Mouse (Mus musculus) spleen, adult 12 weeks (tissue): Measurements from ENCODE around the gene Fbxo46.
A peak's percentile ranks its signal among the peaks of the same experiment; 100 is the strongest.
"Not testable (repeated sequence)": the region's sequence is repeated elsewhere in the genome, so short reads cannot be mapped to it uniquely, and the experiment has no call there.

Source experiments
- DNase-seq: peaks from one replicate; pipeline ENCODE4 v3.0.0; 2022; ENCODE audit warnings: low spot score

The Fbxo46 gene

DNA sequence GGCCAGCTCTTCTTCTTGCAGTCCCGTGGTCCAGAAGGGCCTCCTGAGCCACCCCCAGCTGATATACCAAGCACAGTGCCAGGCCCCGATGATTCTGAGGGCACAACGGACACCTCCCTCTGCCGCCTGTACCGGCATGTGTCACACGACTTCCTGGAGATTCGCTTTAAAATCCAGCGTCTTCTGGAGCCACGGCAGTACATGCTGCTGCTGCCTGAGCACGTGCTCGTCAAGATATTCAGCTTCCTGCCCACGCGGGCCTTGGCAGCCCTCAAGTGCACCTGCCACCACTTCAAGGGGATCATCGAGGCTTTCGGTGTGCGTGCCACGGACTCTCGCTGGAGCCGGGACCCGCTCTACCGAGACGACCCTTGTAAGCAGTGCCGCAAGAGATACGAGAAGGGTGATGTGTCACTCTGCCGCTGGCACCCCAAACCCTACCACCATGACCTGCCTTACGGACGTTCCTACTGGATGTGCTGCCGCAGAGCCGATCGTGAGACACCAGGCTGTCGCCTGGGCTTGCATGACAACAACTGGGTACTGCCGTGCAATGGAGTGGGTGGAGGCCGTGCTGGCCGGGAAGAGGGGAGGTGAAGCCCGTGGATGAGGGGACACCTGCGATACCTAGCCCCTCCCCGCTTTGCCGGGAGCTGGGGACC lies 17.1 kb downstream of the Fbxo46 start:
- DNase-seq: no peak

DNA sequence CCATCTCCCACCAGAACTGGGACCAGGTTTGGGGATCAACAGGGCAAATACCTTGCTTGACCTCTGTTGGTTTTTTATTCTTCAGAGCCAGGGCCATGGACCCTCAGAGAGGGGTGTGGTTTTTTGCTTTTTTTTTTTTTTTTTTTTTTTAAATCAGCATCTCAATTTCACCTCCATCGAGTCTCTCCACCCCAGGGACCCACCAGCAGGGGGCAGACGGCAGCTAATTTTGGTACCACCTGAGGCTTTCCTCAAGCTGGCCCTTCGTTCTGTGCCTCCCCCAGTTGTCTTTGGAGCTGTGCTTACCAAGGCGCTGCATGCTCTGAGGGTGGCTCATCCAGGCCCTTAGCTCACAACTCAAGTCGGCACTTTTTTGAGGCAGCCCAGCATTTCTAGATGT lies 17.7 kb downstream of the Fbxo46 start:
- DNase-seq: no peak

DNA sequence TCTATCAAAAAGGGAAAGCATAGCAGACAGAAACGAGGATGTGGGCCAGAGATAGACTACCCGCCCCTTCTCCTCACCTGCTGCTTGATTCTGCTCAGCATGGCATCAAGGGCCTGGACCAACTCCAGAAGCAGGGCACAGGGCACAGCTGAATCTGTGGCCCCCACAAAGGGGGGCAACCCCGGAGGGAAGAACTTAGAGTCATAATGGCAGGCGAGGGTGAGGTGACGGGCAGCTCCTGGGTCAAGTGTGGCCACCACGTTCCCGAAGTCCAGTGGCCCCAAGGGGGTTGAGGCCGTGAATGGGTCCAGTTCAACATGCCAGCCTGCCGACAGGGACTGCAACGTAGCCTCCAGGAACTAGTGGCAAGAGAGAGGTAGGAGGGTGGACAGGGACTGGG lies 27.1 kb downstream of the Fbxo46 start:
- no peak for DNase-seq

DNA sequence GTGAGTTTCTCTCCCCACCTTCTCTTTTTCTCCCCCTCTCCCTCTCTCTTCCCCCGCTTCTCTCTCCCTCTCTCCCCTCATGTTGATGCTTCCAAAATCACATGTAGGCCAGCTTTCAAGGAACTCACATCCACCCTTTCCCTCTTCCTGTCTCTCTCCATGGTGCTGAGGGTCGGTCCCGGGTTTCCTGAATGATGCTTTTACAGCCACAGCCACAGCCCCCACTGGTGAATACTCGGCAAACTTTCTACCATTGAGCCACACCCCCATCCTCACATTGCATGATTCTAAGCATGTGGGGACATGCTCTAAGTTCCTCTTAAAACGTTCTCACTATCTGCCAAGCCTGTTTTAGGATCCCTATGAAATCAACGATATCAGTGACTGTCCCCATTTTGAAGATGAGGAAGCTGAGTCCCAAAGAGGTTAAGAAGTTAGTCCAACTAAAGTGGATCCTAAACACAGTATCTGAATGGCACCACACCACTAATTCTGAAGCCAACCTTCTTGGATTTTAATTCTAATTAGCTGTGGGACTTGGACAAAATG lies 27.9 kb downstream of the Fbxo46 start:
- DNase-seq: no peak

DNA sequence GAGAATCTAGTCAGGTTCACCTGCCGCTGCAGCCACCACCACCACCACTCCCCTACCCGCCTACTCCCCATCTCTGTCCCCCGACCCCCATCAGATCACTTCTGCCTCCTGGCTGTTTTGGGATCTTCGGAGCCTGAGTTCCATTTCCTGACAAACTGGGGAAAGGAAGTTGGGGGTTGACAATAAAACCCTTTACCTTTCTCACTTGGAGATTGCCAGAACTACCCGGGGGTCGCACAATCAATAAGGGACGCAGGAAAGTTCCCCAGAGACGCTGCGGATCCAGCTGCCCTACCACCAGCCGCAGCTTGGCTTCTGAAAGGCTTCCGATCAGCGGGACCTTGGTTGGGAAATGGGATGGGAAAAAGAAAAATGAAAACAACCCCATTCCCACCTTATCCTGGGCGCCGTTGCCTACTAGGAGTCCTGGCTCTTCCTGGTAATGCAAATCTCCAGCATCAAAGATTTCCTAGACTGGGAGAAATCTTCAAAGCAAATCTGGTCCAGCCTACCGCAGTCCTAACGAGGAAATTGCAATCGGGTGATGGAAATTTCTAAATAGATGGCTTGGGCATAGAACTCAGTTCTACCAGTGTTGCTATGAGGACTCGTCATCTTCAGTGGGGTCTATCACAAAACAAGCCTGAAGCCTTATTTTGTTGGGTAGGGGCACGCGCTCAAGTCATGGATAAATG lies 28.7 kb downstream of the Fbxo46 start:
- DNase-seq: no peak

DNA sequence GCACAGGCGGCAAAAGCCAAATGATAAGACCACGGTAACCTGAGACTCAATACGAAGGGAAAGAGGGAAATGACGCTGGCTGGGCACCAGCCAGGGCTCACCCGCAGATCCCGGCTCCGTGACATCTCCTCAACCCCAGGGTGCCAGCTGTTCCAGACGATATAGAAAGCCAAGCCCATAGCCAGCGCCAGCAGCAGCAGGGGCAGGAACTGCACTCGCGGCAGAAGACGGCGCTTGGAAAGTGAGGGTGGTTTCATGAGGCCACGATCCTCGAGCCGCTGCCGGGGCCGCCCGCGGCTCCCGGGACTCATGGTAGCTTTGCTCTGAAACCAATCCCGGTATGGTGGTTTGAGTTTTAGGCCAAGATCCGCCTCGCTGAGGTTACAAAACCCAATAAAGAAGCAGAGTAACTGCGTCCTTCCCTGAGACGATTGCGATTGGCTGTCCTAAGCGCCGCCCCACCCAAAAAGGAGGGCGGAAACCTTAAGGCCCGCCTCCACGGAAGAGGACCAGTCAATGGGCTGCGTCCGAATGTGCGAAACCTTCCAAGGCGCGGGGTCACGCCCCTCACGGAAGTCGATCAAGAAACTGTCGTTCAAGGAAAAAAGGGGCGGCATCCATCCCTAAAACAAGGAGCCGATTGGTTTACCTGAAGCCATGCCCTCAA lies 29.3 kb downstream of the Fbxo46 start, which contains the start of gene Qpctl:
Gene Qpctl, minus strand, starts transcription at position 417 of the 667 bp plus-strand sequence.
- DNase-seq: peak; percentile 97

DNA sequence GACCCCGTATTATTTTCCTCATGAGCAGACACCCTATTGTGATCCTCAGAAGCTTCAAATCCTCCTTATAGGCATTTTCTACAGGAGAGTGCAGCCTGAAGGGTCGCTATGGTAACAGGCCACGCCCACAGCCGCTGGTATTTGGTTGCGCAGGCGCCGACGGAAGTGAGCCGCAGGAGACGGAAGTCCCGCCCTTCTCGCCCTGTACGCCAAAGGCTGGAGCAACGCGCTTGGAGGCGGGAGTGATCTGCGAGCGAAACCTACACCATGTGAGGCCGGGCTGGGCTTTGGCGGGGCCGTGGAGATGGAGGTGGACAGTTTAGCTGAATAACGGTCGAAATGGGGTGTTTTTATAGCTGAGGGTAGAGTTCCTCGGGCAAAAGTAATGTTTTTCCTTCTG lies 30.0 kb downstream of the Fbxo46 start, which contains the start of gene Snrpd2:
Gene Snrpd2, plus strand, starts transcription at position 97 of the 400 bp plus-strand sequence.
- DNase-seq: peak; percentile 93

DNA sequence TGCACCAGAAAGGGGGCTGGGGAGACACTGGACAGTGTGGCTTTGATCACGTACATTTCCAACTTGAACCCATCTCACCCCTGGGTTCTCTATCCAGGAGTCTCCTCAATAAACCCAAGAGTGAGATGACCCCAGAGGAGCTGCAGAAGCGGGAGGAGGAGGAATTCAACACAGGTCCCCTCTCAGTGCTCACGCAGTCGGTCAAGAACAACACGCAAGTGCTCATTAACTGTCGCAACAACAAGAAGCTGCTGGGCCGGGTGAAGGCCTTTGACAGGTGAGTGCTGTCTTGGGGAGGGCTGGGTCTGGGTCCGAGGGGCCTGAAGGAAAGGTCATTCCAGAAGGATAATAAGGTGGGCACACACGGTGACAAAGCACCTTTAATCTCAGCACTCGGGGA lies 31.5 kb downstream of the Fbxo46 start:
- not testable (repeated sequence) for DNase-seq

DNA sequence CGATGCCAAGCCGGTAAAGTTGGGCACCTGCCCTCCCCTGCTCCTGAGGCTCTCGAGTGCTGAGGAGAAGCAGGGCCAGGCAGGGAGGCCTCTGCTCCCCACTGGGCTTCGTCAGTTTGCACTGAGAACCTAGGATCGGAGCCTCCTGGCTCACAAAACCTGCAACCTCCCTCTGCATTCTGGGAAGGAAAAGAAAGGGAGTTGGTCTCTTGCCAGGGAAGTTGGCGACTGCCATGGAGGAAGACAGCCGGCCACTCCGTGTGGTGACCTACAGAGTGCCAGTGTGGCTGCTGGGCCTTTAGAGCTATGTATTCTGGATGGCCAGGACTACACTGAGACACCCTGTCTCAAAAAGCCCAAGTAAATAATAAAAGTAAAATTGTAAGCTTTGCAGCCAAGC lies 35.1 kb downstream of the Fbxo46 start:
- no peak for DNase-seq

DNA sequence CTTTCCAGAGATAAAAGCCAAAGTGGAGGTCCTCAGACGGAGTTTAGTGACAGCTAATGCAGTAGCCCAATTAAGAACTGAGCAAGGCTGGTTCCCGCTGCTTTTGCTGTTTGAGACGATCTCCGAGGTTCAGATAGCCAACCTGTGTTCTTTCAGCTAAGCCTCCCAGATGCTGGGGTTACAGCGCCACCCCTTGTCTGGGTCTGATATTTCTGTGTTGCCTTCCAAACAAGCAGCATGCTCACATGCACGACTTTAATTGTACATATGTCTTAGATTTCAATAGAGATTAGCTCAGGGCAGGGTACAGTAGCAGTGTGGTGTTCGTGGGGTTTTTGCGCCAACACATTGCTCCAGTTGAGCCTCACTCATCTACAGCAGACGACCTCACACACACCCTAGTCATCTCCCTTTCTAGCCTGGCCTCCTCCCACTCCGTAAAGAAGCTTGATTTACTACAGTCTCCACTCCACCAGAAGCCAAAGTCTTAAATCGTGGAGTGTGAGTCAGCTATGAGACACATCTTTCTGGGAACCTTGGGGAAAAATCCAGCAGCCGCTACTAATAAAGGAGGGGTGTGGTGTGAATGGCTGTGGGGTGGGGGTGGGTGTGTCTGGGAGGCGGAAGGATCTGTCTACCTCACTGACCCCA lies 36.3 kb downstream of the Fbxo46 start:
- DNase-seq: no peak

DNA sequence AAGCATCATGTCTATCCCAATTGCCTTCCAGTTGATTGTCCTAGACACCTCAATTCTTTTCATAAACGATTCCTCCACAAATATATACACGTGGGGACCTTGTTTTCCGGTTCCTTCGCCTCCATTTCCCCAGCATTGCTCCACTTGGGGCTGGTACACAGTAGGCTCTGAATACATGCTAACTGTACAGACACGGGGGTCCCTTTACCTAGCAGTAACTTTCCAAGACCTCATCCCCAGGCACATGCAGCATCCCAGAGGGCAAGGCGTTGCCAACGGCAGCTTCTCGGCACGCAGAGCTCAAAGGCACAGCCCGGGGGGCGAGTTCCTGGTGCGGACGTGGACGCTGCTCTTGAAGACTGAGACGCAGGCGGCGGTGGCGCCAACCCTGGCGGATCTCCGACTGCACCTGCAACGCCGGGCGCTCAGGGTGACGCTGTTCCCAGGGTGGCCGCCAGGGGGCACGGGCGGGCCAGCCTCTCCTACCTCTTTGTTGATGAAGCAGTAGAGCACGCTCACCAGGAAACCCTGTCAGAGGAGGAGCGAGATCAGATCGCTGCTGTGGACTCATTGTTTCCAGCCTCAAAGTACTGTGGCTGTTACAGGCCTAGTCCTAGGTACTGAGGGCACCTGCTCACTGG lies 37.6 kb downstream of the Fbxo46 start:
- DNase-seq: peak; percentile 80

DNA sequence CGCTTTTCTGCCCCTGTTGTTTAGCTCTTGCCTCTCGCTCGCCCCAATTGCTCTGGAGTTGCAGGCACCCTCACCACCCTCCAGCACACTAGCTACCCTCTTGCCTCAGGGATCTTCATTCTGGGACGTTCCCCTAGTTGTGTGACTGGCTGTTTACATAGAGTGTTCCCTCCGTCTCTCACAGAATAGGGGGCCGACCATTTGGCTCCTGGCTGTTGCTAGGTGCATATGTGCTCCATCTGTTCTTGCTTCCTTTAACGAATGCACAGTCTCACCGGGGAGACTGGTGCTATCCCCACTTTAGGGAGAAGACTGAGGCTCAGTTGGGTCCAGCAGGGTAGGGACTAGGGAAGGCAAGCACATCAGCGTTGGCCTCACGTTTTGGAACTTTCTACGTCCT lies 38.9 kb downstream of the Fbxo46 start:
- no peak for DNase-seq

DNA sequence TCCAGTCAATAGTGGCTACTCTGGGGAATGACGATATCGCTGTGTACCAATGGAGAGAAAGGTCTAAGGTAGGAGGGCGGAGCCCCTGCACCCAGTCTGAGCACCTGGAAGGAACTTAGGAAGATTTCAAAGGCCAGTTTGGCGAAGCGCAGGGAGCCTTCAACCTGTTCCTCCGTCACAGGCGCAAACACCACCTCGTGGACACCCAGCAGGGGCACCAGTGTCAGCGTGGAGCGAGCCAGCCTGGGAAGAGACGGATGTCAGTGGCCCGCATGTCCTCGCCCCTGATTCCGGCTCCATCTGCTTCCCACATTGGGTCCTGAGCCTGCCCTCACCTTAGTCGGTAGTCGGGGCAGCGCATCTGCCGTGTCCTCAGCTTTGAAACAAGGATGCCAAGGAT lies 39.8 kb downstream of the Fbxo46 start:
- DNase-seq: no peak

DNA sequence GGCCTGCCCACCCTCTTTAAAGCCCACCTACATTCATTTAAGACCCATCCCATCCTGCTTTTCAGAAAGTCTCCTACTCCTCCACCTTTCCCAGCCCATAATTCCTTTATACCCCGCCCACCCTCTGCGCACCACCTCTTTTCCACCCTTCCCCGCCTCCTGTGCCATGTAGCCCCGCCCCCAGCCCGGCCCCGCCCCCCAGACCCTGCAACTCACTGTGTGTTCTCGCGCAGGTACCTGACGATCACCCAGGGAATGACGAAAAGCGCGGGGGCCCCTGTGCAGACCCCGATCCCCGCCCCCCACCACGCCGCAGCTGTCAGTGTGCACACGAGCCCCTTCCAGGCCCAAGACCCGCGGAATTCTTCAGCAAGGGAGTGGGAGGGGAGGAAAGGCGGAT lies 40.5 kb downstream of the Fbxo46 start:
- no peak for DNase-seq

DNA sequence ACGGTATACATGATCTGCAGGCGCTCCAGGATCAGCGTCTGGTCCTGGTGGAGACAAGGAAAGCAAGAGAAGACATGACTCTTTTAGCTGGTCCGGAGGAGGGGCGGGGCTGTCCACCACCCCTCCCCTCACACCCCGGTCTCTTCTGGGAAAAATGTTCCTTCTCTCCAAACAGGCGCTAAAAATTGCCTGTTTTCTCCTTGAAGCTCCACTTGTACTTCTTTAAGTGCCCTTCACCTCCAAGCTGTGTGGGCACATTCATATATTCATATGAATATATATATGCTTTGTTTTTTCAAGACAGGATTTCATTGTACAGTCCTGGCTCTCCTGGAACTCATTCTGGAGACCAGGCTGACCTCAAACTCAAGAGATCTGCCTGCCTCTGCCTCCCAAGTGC lies 43.3 kb downstream of the Fbxo46 start:
- DNase-seq: no peak

DNA sequence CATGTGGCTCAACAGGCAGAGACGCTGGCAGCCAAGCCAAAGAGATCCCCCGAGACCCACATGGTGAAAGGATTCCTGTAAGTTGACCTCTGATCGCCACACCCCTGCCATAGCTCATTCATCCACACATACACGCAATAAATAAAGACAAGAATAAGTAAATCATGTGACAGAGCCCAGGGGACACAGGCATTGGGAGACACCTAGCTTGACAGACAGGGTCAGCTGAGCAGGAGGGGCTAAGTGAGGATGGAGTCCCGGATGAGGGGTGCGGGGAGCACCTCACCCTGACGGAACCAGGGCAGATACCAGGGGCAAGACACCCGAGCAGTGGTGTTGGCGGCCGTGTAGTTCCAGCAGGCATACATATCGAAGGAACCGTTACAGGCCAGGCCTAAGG lies 44.1 kb downstream of the Fbxo46 start:
- no peak for DNase-seq

DNA sequence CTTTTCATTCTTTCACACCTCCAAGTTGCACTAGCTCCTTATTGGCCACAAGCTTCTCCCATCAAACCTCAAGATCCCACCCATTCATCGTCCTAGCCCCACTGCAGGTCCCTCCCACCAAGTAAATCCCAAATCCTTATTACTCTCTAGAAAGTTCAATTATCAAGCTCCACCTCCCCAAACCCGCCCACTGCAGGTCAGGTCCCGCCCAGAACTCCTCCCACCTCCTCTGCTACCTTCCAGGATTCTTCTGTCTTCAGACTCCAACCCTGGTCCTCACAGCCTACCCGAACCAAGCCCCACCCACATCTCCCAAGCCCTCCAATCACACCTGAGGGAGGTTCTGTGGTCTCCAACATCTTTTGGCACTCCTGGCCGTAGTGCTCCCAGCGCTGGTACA lies 44.5 kb downstream of the Fbxo46 start:
- no peak for DNase-seq

DNA sequence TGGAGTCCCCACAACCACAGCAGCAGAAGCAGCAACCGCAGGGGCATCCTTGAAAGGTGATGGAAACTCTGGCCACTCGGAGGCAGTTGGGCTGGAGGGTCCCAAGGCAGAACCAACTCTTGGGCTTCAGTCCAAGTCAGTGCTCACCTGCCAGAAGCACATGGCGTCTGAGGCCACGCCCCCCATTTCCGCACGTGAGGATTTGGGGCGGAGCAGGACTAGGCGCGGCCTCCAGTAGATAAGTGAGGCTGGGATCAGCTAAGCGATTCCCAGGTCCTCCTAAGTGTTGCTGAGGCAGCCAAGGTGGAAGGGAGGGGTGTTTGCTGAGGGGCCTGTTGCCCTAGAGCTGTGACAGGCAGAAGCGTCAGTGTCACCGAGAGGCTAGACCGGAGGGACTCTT lies 45.3 kb downstream of the Fbxo46 start:
- no peak for DNase-seq

DNA sequence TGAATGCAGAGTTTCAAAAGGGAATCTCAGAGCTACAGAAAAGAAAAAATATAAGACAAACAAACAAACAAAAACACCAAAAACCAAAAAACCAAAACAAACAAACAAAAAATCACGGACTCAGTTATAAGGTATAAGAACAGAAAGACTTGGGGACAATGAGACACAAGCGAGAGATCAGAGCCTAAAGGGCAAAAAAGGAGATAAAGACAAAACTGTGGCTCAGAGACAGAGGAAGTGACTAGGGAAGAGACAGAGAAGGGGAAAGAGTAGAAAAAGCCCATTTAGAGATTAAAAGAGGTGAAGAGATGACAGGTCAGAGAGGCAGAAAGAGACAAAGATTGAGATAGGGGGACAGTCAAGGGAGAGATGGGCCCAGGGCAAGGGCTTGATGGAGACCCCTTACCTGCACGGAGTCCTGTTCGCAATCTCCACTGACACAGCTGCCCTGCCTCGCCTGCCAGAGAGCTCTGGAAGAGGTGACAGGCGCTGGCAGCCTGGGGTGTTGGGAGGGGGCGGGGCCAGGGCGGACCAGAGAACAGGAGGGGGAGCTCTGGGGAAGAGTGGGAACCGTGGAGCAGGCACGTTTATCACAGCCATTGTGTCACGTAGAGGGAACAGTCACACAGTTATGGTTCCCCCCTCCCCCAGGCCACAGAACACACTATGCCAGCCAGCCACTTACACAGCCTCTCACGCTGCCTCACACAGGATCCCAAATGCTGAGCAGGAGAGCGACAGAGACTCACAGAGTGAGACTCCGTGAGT lies 46.2 kb downstream of the Fbxo46 start, which contains the start of gene Gipr:
Gene Gipr, minus strand, starts transcription at position 472 of the 768 bp plus-strand sequence.
- DNase-seq: no peak

DNA sequence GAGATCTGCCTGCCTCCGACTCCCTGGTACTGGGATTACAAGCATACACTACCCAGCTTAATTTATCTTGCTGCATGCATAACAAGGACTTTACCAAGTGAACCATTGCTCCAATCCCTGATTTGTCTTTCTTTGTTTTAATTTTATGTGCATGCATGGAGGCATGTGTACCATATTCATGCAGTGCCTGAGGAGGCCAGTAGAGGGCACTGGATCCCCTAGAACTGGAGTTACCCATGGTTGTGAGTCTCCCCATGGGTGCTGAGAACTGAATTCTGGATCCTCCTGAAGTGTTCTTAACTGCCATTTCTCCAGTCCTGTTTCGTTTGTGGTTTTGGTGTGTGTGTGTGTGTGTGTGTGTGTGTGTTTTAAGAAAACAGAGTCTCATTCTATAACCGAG lies 47.3 kb downstream of the Fbxo46 start:
- DNase-seq: no peak

DNA sequence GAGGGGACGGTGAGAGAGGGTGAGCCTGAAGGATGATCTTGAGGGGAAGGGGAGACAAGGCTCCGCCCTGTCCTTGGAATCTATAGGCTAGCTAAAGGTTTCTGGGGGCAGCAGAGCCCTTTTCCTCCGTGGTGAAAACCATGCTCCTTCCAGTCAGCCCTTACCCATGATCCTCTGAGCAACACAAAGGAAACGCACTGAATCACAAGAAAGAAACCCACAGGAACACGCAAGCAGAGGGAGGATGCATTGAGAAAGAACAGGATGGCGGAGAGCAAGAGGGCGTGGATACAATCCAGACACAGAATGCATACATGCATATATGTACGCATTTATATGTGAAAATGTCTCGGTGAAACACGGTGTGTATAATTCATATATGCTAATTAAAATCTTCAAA lies 49.8 kb downstream of the Fbxo46 start:
- DNase-seq: no peak
